Mouse (Mus musculus) neural tube, embryonic 13.5 days (tissue): ENCODE measurements at regions not wholly inside any gene's neighbourhood (a gene's known extent, or its start where the extent isn't known, plus 50 kb on each side); places are given as distances from the start of the nearest gene placed in this dataset.

Experiments
- ATAC-seq: fragments of 200-750 bp; cut with Nextera tagmentation; 2 replicates; pipeline ENCODE4 v1.8.0; 2017; ENCODE audit warnings: low read depth, mild to moderate bottlenecking, moderate TSS enrichment, moderate library complexity
- H3K27ac ChIP-seq: fragments of 300-500 bp; sonication (generic); replicated peaks from 2 replicates; pipeline ENCODE4 v1.5.1; 2015; ENCODE audit warnings: moderate library complexity, mild to moderate bottlenecking, inconsistent platforms
- H3K27me3 ChIP-seq: fragments of 300-500 bp; sonication (generic); 2 replicates; pipeline ENCODE4 v1.6.1; 2015; ENCODE audit warnings: mild to moderate bottlenecking, inconsistent platforms
- H3K36me3 ChIP-seq: fragments of 300-500 bp; sonication (generic); 2 replicates; pipeline ENCODE4 v1.6.1; 2015; ENCODE audit warnings: mild to moderate bottlenecking, inconsistent platforms
- H3K4me1 ChIP-seq: fragments of 300-500 bp; sonication (generic); replicated peaks from 2 replicates; pipeline ENCODE4 v1.6.1; 2015; ENCODE audit warnings: inconsistent platforms
- H3K4me2 ChIP-seq: fragments of 300-500 bp; sonication (generic); 2 replicates; pipeline ENCODE4 v1.6.1; 2015; ENCODE audit warnings: inconsistent platforms, mild to moderate bottlenecking, moderate library complexity
- H3K4me3 ChIP-seq: fragments of 300-500 bp; sonication (generic); 2 replicates; pipeline ENCODE4 v1.5.1; 2015; ENCODE audit warnings: mild to moderate bottlenecking, inconsistent platforms
- H3K9ac ChIP-seq: fragments of 300-500 bp; sonication (generic); 2 replicates; pipeline ENCODE4 v1.6.1; 2015; ENCODE audit warnings: moderate library complexity, mild to moderate bottlenecking, inconsistent platforms
- H3K9me3 ChIP-seq: fragments of 300-500 bp; sonication (generic); 2 replicates; pipeline ENCODE4 v1.6.1; 2016; ENCODE audit warnings: inconsistent platforms
- WGBS: fragments of 180-500 bp; shearing (Covaris S2); methylation state at CpG from one replicate; pipeline ENCODE4 v1.1.7; 2015; 5-methylcytosine and 5-hydroxymethylcytosine counted together

DNA sequence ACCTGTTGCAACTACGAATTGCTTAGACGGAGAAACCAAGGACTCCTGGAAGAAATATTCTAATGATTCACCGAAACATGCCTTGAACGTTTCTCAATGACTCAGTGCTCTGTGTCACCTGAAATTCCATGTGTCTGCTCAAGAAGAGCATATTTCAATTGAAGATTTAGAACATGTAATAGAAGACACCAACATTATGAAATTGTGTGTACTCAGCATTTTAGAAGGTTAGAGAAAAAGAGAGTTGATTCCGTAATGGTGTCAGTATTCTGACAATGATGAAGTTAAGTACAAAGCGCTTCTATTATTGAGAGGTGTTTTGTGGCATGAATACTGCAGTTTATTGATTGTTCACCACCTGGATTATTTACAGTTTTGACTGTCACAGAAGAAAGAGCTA lies 159.1 kb upstream of the Gap43 start:
- H3K4me3 ChIP-seq = no peak overlapping the region
- H3K27me3 ChIP-seq = no peaks in the 10 kb centered on the region
- 90% methylated on average over 6 of the region's 6 CpGs for WGBS
- H3K27ac ChIP-seq = no peak overlapping the region
- no peaks in the 10 kb centered on the region for H3K36me3 ChIP-seq
- no peak for ATAC-seq
- no peak overlapping the region for H3K4me2 ChIP-seq
- H3K4me1 ChIP-seq = no peaks in the 10 kb centered on the region
- no peak overlapping the region for H3K9ac ChIP-seq
- no peaks in the 10 kb centered on the region for H3K9me3 ChIP-seq

DNA sequence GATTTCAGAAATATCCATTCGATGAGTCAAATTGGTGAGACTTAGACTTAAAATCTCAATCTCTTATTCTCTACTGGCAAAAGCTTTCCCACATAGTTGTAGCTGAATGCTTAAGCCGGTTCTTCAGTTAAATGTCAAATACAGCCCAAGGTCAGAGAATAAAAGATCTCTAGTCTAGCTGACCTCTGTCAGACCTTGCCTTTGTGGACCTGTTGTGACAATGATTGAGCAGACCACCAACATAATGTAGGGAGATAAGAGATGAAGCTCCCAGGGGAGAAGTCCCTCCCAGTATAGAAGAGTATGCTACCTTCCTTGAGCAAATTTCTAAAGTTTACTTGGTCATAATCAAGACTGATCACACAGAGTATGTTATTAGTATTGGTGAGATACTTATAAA lies 157.9 kb upstream of the Gap43 start:
- Histone ChIP-seq H3K36me3 (no peaks in the 10 kb centered on the region), H3K4me1 (no peaks in the 10 kb centered on the region), H3K27me3 (no peaks in the 10 kb centered on the region), H3K4me3 (no peak overlapping the region), H3K27ac (no peak overlapping the region), H3K4me2 (no peak overlapping the region), H3K9me3 (no peaks in the 10 kb centered on the region), H3K9ac (no peak overlapping the region)
- no peak for ATAC-seq
- 70% methylated on average over 2 of the region's 2 CpGs for WGBS

DNA sequence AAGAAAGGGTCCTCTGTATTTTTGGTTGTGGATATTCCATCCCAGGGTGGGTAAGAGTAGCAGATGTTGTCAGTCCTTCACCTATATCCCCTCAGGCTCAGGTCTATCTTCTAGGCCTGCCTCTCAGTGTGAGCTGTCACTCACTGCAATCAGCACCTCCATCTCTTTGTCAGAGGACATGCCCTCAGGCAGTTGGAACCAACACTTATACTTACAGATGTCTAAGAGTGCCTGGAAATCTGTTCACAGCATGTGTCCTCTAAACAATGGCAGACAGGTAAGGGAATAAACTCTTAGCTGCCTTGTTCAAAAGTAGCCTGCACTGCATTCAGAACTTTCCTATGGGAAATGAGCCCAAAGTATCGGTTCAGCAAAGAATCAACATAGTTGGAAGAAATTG lies 153.1 kb upstream of the Gap43 start:
- no peaks in the 10 kb centered on the region for H3K36me3 ChIP-seq
- ATAC-seq = no peak
- no peak overlapping the region for H3K4me3 ChIP-seq
- no peak overlapping the region for H3K27ac ChIP-seq
- H3K27me3 ChIP-seq = no peaks in the 10 kb centered on the region
- no peaks in the 10 kb centered on the region for H3K9me3 ChIP-seq
- no peak overlapping the region for H3K9ac ChIP-seq
- H3K4me2 ChIP-seq = no peak overlapping the region
- 0 out of 2 replicates have a peak, but pooled peaks cover 4% of the 10 kb centered on the region for H3K4me1 ChIP-seq
- 92% methylated on average over 1 of the region's 1 CpGs for WGBS

DNA sequence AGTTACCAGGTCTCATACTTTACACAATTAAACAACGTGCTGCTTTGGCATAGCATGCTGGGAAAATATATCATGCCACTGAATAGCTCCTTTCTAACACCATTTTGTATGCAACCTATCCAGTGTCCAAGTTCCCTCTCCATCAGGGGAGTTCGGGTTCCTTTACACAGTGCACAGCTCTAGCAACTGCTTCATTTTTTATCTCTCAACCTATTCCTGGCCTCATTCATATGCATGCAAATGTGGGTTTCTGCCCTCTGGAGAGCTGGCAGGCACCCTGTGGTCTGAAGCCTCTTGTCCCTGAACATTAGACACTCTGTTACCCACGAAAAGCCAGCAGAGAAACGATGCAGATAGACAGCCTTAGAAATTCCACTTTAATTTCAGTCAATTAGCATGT lies 148.3 kb upstream of the Gap43 start:
- Histone ChIP-seq H3K27ac (no peak overlapping the region), H3K36me3 (no peaks in the 10 kb centered on the region), H3K9ac (no peak overlapping the region), H3K4me3 (no peak overlapping the region), H3K27me3 (no peaks in the 10 kb centered on the region), H3K4me2 (no peak overlapping the region), H3K4me1 (0 out of 2 replicates have a peak, but pooled peaks cover 4% of the 10 kb centered on the region), H3K9me3 (no peaks in the 10 kb centered on the region)
- 31% methylated on average over 4 of the region's 4 CpGs for WGBS
- ATAC-seq = peak; percentile 56; the same call in 1 of the 2 replicates

DNA sequence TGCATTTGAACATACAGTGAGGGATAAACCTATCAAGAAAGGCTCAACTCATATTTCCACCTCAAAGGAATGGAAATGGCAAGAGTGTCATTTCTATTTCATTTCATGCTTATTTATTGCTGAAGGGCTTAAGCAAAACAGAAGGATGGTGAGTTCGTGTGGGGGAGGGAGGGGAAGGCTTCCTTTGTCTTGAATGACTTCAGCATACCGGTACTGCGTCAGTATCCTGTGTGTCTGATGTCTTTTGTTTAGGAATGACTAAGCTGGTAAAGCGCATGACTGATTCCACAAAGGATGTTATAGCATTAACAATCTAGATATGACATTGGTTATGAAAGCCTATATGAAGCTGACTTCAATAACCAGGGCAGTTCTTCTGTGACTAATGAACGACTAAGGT lies 139.5 kb upstream of the Gap43 start:
- no peak for ATAC-seq
- Histone ChIP-seq H3K27me3 (no peaks in the 10 kb centered on the region), H3K27ac (no peak overlapping the region), H3K4me3 (no peak overlapping the region), H3K4me1 (no peaks in the 10 kb centered on the region), H3K9ac (no peak overlapping the region), H3K9me3 (no peaks in the 10 kb centered on the region), H3K36me3 (no peaks in the 10 kb centered on the region), H3K4me2 (no peak overlapping the region)
- 43% methylated on average over 5 of the region's 5 CpGs for WGBS

DNA sequence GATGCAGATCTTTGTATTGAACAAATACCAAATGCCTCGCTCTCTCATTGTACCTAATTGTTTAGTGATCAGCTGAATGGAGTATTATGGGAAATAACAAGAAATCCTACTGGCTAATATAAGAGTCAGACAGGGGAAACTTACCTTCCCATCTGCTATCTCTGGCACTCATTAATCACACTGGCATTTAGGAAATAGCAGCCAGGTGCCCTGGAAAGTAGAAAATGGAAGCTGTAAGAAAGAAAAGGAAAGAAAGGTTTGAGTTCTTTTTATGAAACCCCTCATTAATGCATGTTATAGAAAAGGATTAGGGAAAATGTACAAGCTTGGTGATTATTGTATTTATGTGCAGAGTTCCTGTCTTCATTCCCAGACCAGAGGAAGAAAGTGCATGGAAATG lies 126.5 kb upstream of the Gap43 start:
- H3K27me3 ChIP-seq = no peaks in the 10 kb centered on the region
- H3K9ac ChIP-seq = no peak overlapping the region
- H3K4me3 ChIP-seq = no peak overlapping the region
- H3K27ac ChIP-seq = no peak overlapping the region
- no peaks in the 10 kb centered on the region for H3K36me3 ChIP-seq
- 64% methylated on average over 1 of the region's 1 CpGs for WGBS
- H3K4me1 ChIP-seq = no peaks in the 10 kb centered on the region
- ATAC-seq = no peak
- no peak overlapping the region for H3K4me2 ChIP-seq
- no peaks in the 10 kb centered on the region for H3K9me3 ChIP-seq

DNA sequence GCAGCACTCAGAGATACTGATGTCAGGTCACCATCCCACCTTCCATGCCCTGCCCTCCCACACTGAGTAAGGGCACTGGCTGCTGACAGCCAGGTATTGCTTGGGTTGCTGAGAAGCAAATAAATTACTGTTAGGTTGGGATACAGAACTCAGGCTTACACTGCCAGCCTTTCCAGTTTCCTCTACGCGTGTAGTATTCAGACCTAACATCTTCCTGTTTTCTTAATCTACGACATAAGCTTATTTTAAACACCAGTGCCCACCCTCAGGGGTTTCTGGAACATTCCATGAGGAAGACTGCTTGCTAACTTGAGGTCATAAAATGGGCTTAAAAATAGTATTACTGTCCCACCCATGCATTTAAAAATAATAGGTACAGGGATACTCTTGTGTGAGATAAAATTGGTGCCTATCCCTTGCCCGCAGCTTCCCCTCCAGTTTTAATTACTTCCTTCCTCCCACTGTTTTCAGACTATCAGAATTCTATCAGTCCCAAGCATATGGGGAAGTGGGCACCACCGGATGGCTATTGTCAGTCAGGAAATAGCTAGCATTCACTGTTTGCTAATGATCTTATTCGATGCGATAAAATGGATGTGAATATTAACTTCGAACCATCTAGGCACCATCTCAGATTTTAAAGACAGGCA lies 116.0 kb upstream of the Gap43 start:
- 81% methylated on average over 8 of the region's 8 CpGs for WGBS
- H3K9ac ChIP-seq = no peak overlapping the region

DNA sequence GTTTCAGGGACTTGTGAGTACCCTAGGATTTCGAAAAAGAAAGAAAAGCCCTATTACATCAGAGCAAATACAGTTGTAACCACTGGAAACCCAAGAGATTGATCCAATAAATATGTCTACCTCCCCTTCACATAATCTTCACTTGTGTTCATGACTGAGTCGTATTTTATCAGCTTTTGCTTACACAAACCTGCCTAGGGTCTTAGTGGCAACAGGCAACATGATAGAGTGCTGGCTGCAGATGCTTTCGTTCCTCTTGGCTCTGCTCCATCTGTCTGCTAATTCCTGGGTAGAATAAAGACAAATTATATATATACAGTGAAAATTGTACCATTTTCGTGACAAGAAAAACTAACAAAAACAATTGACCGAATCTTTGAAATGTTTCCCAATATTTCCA lies 112.9 kb upstream of the Gap43 start:
- Histone ChIP-seq H3K36me3 (no peaks in the 10 kb centered on the region), H3K4me2 (no peak overlapping the region), H3K9ac (no peak overlapping the region), H3K9me3 (peaks cover 6% of the 10 kb centered on the region; the same call in 1 of the 2 replicates), H3K4me1 (no peaks in the 10 kb centered on the region), H3K4me3 (no peak overlapping the region), H3K27me3 (no peaks in the 10 kb centered on the region), H3K27ac (no peak overlapping the region)
- 75% methylated on average over 5 of the region's 5 CpGs for WGBS
- no peak for ATAC-seq

More for the DNA sequence above, 116.0 kb upstream of the Gap43 start:
- H3K27ac ChIP-seq = no peak overlapping the region
- H3K4me2 ChIP-seq = no peak overlapping the region
- no peaks in the 10 kb centered on the region for H3K36me3 ChIP-seq
- H3K4me1 ChIP-seq = no peaks in the 10 kb centered on the region
- H3K4me3 ChIP-seq = no peak overlapping the region
- H3K27me3 ChIP-seq = no peaks in the 10 kb centered on the region
- no peak for ATAC-seq
- no peaks in the 10 kb centered on the region for H3K9me3 ChIP-seq

DNA sequence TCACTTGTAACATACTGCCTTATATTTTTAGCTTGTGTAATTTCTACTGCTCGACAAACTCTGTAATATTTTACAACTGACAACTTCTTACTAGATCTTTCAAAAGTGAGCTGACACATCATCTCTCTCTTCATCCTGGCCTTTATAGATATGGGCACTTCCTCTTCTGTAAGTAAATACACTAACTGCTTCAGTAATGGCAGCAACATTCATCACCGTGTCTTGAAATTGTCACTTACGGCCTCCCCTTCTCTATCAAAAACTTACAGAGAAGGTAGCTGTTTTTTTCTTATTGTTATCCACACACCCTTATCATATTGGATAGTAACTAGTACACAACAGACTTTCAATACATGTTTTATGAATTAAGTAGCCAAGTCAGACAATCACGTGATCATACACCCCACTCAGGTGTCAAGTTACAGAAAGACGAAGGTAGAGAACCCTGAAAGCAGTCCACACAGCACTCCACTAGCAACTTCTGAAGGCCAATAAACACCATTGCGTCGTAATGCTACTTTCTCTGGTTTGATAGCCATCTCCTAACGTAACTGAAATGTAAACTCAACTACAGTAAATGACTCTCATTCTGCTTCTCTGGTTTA lies 109.5 kb upstream of the Gap43 start:
- Histone ChIP-seq H3K9ac (no peak overlapping the region), H3K4me2 (no peak overlapping the region), H3K9me3 (peaks cover 6% of the 10 kb centered on the region; the same call in 1 of the 2 replicates), H3K4me3 (no peak overlapping the region), H3K27ac (no peak overlapping the region), H3K27me3 (no peaks in the 10 kb centered on the region), H3K36me3 (no peaks in the 10 kb centered on the region), H3K4me1 (peaks cover 9% of the 10 kb centered on the region)
- ATAC-seq = no peak
- 89% methylated on average over 8 of the region's 8 CpGs for WGBS

DNA sequence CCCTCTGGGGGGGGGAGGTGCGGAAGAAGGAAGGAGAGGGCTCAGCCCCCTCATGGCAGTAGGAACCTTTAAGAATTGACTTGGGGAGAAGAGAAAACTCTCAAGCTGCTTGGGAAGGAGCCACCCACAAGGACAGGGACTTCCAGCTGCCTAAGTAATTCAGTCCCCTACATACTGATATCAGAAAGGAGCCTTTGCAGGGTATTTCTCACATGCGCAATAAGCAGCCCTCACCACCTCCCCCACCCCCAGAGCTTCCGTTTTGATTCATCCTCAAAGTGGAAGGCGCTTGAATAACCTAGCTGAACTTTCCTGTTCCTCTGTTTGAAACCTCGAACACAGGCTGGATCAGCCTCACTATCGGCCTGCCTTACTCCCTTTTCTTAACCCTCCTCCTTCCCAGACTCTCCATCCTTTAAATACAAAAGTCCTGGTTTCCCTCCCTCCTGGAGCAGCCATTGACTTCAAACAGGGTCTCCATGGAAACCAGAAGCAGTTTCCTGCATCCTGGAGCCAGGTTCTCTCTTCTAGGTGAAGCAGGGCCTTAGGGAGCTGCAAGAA lies 104.5 kb upstream of the Gap43 start:
- Histone ChIP-seq H3K27me3 (no peaks in the 10 kb centered on the region), H3K9me3 (peaks cover 6% of the 10 kb centered on the region; the same call in 1 of the 2 replicates), H3K4me2 (peak overlapping the region; percentile 55), H3K4me3 (peak overlapping the region; percentile 26), H3K36me3 (no peaks in the 10 kb centered on the region), H3K27ac (peak overlapping the region; percentile 91), H3K4me1 (peaks cover 23% of the 10 kb centered on the region), H3K9ac (peak overlapping the region; percentile 57; the same call in 1 of the 2 replicates)
- peak; percentile 87 for ATAC-seq
- WGBS = 12% methylated on average over 6 of the region's 6 CpGs

DNA sequence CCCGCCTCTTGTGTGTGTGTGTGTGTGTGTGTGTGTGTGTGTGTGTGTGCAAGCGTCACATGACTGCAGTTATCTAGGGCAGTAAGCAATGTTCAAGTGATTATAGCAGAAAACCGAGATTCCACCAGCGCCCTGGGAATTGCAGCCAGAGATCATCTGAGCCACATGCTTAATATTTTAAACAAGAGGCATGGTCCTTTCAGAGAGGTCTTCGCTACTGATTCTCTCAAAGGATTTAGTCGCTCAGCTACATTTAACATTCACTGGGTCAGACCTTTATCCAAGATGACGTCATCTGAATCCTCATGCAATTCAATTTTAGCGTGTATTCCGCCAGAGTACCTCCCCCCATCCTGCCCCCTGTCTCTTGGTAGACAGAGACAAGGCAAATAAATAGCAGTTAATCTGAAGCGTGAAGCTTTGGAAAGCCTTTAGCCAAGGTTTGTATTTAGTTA lies 104.0 kb upstream of the Gap43 start:
- H3K9me3 ChIP-seq = peaks cover 5% of the 10 kb centered on the region; the same call in 1 of the 2 replicates
- ATAC-seq = peak; percentile 28
- H3K27me3 ChIP-seq = no peaks in the 10 kb centered on the region
- H3K4me1 ChIP-seq = peaks cover 23% of the 10 kb centered on the region
- peak overlapping the region; percentile 57; the same call in 1 of the 2 replicates for H3K9ac ChIP-seq
- H3K36me3 ChIP-seq = no peaks in the 10 kb centered on the region
- 33% methylated on average over 10 of the region's 10 CpGs for WGBS
- H3K4me3 ChIP-seq = peak overlapping the region; percentile 26
- H3K4me2 ChIP-seq = peak overlapping the region; percentile 55
- peak overlapping the region; percentile 91 for H3K27ac ChIP-seq

DNA sequence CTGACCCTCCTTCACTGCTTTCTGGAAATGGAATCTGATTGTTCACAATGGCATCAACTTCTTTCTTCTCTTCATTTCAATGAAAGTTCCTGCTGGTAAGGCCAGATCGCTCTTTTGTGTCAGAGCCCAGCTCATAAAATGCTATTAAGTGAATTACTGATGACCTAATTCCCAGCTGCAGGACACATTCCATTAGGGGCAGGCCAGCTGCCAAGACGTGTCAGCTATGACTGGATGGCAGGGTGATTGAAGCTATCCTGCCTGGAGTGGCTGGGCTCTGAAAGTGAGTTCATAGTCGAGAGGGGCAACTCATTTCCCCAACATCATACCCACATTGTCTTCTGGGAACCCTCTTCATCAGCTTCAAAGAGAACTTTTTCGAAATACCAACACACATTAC lies 100.4 kb upstream of the Gap43 start:
- 16% methylated on average over 4 of the region's 4 CpGs for WGBS
- Histone ChIP-seq H3K27ac (0 out of 2 replicates have a peak overlapping the region, but pooled peaks have one; percentile 24), H3K4me1 (peaks cover 23% of the 10 kb centered on the region), H3K4me3 (no peak overlapping the region), H3K27me3 (no peaks in the 10 kb centered on the region), H3K36me3 (no peaks in the 10 kb centered on the region), H3K9ac (no peak overlapping the region), H3K4me2 (no peak overlapping the region), H3K9me3 (no peaks in the 10 kb centered on the region)
- no peak for ATAC-seq
